Comparison of ENCODE assay signal across 30 mouse cellular contexts in the genomic region with DNA sequence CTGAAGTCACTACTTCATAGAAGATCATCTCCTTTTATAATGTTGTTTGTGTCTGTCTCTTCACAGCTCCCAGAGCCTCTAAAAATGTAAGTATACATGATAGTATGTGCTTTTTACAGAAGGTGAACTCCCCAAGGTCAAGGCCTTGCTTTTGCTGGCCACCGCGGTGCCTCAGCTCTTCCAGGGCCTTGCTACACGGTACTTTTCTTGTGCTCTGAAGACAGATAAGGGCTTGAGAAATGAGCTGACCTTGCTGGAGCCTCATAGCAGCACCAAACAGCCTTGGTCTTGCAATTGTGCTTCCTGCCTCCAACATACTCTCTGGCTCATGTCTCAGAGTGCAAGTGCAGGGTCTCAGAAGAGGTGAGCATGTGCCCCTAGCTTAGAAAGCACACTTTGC.
DNase-seq lines count a peak whose midpoint lies in the region; ATAC-seq lines count a peak whose summit lies in the region.
"Had no signal": no experiment of that assay in that cellular context is flagged by ENCODE, and none has a peak within 500 bp of the region (broad histone marks: within the 10 kb centered on the region; RNA-seq: fewer than 3 reads in every experiment).

No protein-coding gene starts in this region.

- intact Hi-C loops in heart, postnatal 36 days (cut with DNase I), result loop anchor here (1.0 kb wide), 1 partner anchor 23 kb away; no protein-coding TSS in a partner anchor

- no peaks in the 10 kb centered on the region for H3K27me3 ChIP-seq in heart, embryonic 11.5 days (ENCODE audit: control insufficient read depth, insufficient read depth, low read length)
- H3K27me3 ChIP-seq: CH12.LX; embryonic facial prominence, embryonic 13.5 days; forebrain, embryonic 15.5 days; heart, embryonic 12.5 days; heart, embryonic 15.5 days; hindbrain, embryonic 12.5 days; hindbrain, embryonic 15.5 days; Patski had no signal

- 0 out of 2 replicates have a peak overlapping the region, but pooled peaks have one; percentile 2 for H3K9ac ChIP-seq in heart, embryonic 11.5 days (ENCODE audit: low read depth, low read length)
- H3K9ac ChIP-seq: embryonic facial prominence, embryonic 13.5 days; forebrain, embryonic 12.5 days; forebrain, embryonic 15.5 days; heart, embryonic 12.5 days; heart, embryonic 15.5 days; hindbrain, embryonic 12.5 days; hindbrain, embryonic 15.5 days had no signal

- H3K4me3 ChIP-seq in heart, embryonic 11.5 days (ENCODE audit: low read depth, low read length), result no peak overlapping the region
- H3K4me3 ChIP-seq: embryonic facial prominence, embryonic 10.5 days; embryonic facial prominence, embryonic 13.5 days; erythroblast, embryonic 14.5 days; forebrain, embryonic 12.5 days; forebrain, embryonic 15.5 days; heart, adult 2 months; heart, embryonic 12.5 days; heart, embryonic 15.5 days; hindbrain, embryonic 12.5 days; hindbrain, embryonic 15.5 days had no signal

- WGBS in heart, embryonic 11.5 days (ENCODE audit: insufficient replicate concordance), result 21% methylated on average over 3 of the region's 3 CpGs

- H3K36me3 ChIP-seq in heart, embryonic 11.5 days (ENCODE audit: control insufficient read depth, insufficient read depth, low read length), result no peaks in the 10 kb centered on the region
- H3K36me3 ChIP-seq: embryonic facial prominence, embryonic 10.5 days; embryonic facial prominence, embryonic 13.5 days; forebrain, embryonic 12.5 days; forebrain, embryonic 15.5 days; G1E; heart, embryonic 12.5 days; heart, embryonic 15.5 days; hindbrain, embryonic 12.5 days; hindbrain, embryonic 15.5 days had no signal

- no peak overlapping the region for H3K27ac ChIP-seq in heart, embryonic 11.5 days (ENCODE audit: low read depth, low read length)
- H3K27ac ChIP-seq: embryonic facial prominence, embryonic 10.5 days; embryonic facial prominence, embryonic 13.5 days; forebrain, embryonic 12.5 days; forebrain, embryonic 15.5 days; heart, adult 2 months; heart, embryonic 15.5 days; hindbrain, embryonic 12.5 days; hindbrain, embryonic 15.5 days had no signal

- no peaks in the 10 kb centered on the region for H3K9me3 ChIP-seq in heart, embryonic 11.5 days (replicated peaks; ENCODE audit: control insufficient read depth, low read length)
- H3K9me3 ChIP-seq: embryonic facial prominence, embryonic 10.5 days; embryonic facial prominence, embryonic 13.5 days; forebrain, embryonic 12.5 days; forebrain, embryonic 15.5 days; heart, embryonic 12.5 days; heart, embryonic 15.5 days; hindbrain, embryonic 12.5 days; hindbrain, embryonic 15.5 days had no signal

- 0 out of 2 replicates have a peak, but pooled peaks cover 6% of the 10 kb centered on the region for H3K4me1 ChIP-seq in heart, embryonic 11.5 days (ENCODE audit: control insufficient read depth, insufficient read depth, low read length)
- H3K4me1 ChIP-seq: forebrain, embryonic 15.5 days; hindbrain, embryonic 15.5 days had no signal

- no peak for ATAC-seq in heart, embryonic 11.5 days (replicated peaks; ENCODE audit: insufficient number of reproducible peaks, low FRiP score, low TSS enrichment)
- ATAC-seq: forebrain, embryonic 15.5 days; intestine, postnatal 0 days; Patski had no signal

- H3K4me2 ChIP-seq in heart, embryonic 11.5 days, result no peak overlapping the region
- H3K4me2 ChIP-seq: embryonic facial prominence, embryonic 13.5 days; forebrain, embryonic 12.5 days; forebrain, embryonic 15.5 days; heart, embryonic 12.5 days; heart, embryonic 15.5 days; hindbrain, embryonic 12.5 days; hindbrain, embryonic 15.5 days had no signal

- DNase-seq in heart, postnatal 36 days, result no peak
- DNase-seq in testis, postnatal 14 days (ENCODE audit: low spot score), result peak; percentile 27
- DNase-seq in testis, postnatal 10 days (ENCODE audit: low spot score), result no peak
- peak; percentile 57 for DNase-seq in adrenal gland, postnatal 10 days
- peak; percentile 63 for DNase-seq in adrenal gland, postnatal 36 days
- DNase-seq in layer of hippocampus, adult 8-10 months (ENCODE audit: low spot score in 2 of 2), result no peak
- no peak for DNase-seq in thymus, adult 18-20 months
- DNase-seq: B cell, adult 2 months; cerebellum, adult 11 months; cerebellum, adult 2 months; cerebellum, adult 9-11 months; cerebellum, postnatal 25 days; embryo, embryonic 11 days; gastrocnemius, postnatal 36 days; heart, adult 2 months; heart, postnatal 10 days had no signal

Comparison
In these comparisons a context has a peak if more than half of its experiments do, and no peak if none do; other contexts are left out.
1. DNase-seq: peak in testis, postnatal 14 days (single experiment), adrenal gland, postnatal 10 days (single experiment) and adrenal gland, postnatal 36 days (2 of 2); none in heart, postnatal 36 days (0 of 2), testis, postnatal 10 days (single experiment), layer of hippocampus, adult 8-10 months (0 of 2) and thymus, adult 18-20 months (0 of 2).